ENCODE assay signal across 22 mouse cellular contexts in genomic region chr8:115302484-115302883, GRCm38 (mm10).
DNase-seq lines count a peak whose midpoint lies in the region; ATAC-seq lines count a peak whose summit lies in the region.
"Had no signal": no experiment of that assay in that cellular context is flagged by ENCODE, and none has a peak within 500 bp of the region (broad histone marks: within the 10 kb centered on the region; RNA-seq: fewer than 3 reads in every experiment).

No protein-coding gene starts in this region.

- H3K4me2 ChIP-seq in hindbrain, embryonic 12.5 days (replicated peaks), result no peak overlapping the region
- no peak overlapping the region for H3K4me2 ChIP-seq in midbrain, embryonic 11.5 days
- H3K4me2 ChIP-seq in midbrain, embryonic 15.5 days, result no peak overlapping the region
- H3K4me2 ChIP-seq: heart, embryonic 13.5 days; limb, embryonic 12.5 days; lung, embryonic 15.5 days had no signal

- H3K36me3 ChIP-seq in hindbrain, embryonic 10.5 days, result no peaks in the 10 kb centered on the region
- H3K36me3 ChIP-seq in hindbrain, embryonic 12.5 days, result no peaks in the 10 kb centered on the region
- no peaks in the 10 kb centered on the region for H3K36me3 ChIP-seq in midbrain, embryonic 11.5 days (ENCODE audit: control insufficient read depth, insufficient read depth, low read length)
- no peaks in the 10 kb centered on the region for H3K36me3 ChIP-seq in midbrain, embryonic 15.5 days (replicated peaks)
- H3K36me3 ChIP-seq: heart, embryonic 13.5 days; limb, embryonic 12.5 days; lung, embryonic 15.5 days had no signal

- no peaks in the 10 kb centered on the region for H3K9me3 ChIP-seq in hindbrain, embryonic 10.5 days
- H3K9me3 ChIP-seq in hindbrain, embryonic 12.5 days (replicated peaks), result no peaks in the 10 kb centered on the region
- H3K9me3 ChIP-seq in midbrain, embryonic 11.5 days (ENCODE audit: control insufficient read depth, low read length), result no peaks in the 10 kb centered on the region
- H3K9me3 ChIP-seq in midbrain, embryonic 15.5 days, result no peaks in the 10 kb centered on the region
- H3K9me3 ChIP-seq: heart, embryonic 13.5 days; limb, embryonic 12.5 days; lung, embryonic 15.5 days had no signal

- H3K27ac ChIP-seq in hindbrain, embryonic 10.5 days, result peak overlapping the region; percentile 53; the same call in 1 of the 2 replicates
- no peak overlapping the region for H3K27ac ChIP-seq in hindbrain, embryonic 12.5 days
- H3K27ac ChIP-seq in midbrain, embryonic 11.5 days (ENCODE audit: low read depth, low read length), result no peak overlapping the region
- no peak overlapping the region for H3K27ac ChIP-seq in midbrain, embryonic 15.5 days
- H3K27ac ChIP-seq: heart, embryonic 13.5 days; kidney, postnatal 0 days; limb, embryonic 12.5 days; liver, embryonic 14.5 days; lung, embryonic 15.5 days; stomach, postnatal 0 days had no signal

- H3K9ac ChIP-seq in hindbrain, embryonic 12.5 days, result no peak overlapping the region
- H3K9ac ChIP-seq in midbrain, embryonic 11.5 days (ENCODE audit: low read length), result no peak overlapping the region
- H3K9ac ChIP-seq in midbrain, embryonic 15.5 days, result no peak overlapping the region
- H3K9ac ChIP-seq: heart, embryonic 13.5 days; limb, embryonic 12.5 days; liver, embryonic 14.5 days; lung, embryonic 15.5 days had no signal

- no peaks in the 10 kb centered on the region for H3K27me3 ChIP-seq in hindbrain, embryonic 10.5 days (ENCODE audit: insufficient read depth, poor library complexity, severe bottlenecking)
- H3K27me3 ChIP-seq in hindbrain, embryonic 12.5 days, result no peaks in the 10 kb centered on the region
- no peaks in the 10 kb centered on the region for H3K27me3 ChIP-seq in midbrain, embryonic 11.5 days (ENCODE audit: control insufficient read depth, insufficient read depth, low read length)
- peaks cover 5% of the 10 kb centered on the region; the same call in 1 of the 2 replicates for H3K27me3 ChIP-seq in midbrain, embryonic 15.5 days (replicated peaks)
- H3K27me3 ChIP-seq: heart, embryonic 13.5 days; limb, embryonic 12.5 days; lung, embryonic 15.5 days; Patski had no signal

- peak; percentile 45 to 52 for DNase-seq in cerebellum, postnatal 10 days
- DNase-seq in cerebellum, adult 8-10 months, result no peak
- peak; percentile 12 for DNase-seq in hindbrain, embryonic 10.5 days (ENCODE audit: low spot score)
- no peak for DNase-seq in midbrain, embryonic 11.5 days (ENCODE audit: low spot score, missing footprints)
- no peak for DNase-seq in kidney, adult 11 months
- DNase-seq in adrenal gland, postnatal 36 days, result no peak
- DNase-seq: adrenal gland, postnatal 14 days; cerebellum, adult 2 months; kidney, adult 18-20 months; lung, postnatal 4 days; right cerebral cortex, adult 18-20 months had no signal

- WGBS in hindbrain, embryonic 10.5 days, result 52% methylated on average over 7 of the region's 7 CpGs
- 34% methylated on average over 7 of the region's 7 CpGs for WGBS in hindbrain, embryonic 12.5 days
- WGBS in midbrain, embryonic 11.5 days, result 51% methylated on average over 7 of the region's 7 CpGs
- 15% methylated on average over 7 of the region's 7 CpGs for WGBS in midbrain, embryonic 15.5 days

- ATAC-seq in hindbrain, embryonic 12.5 days (ENCODE audit: low FRiP score), result no peak
- ATAC-seq in midbrain, embryonic 11.5 days (ENCODE audit: low FRiP score), result peak; percentile 55
- ATAC-seq in midbrain, embryonic 15.5 days (replicated peaks), result no peak
- ATAC-seq: CD4-positive, CD25-positive, alpha-beta regulatory T cell, adult 4 months; hindbrain, embryonic 16.5 days; Patski had no signal

- H3K4me1 ChIP-seq in hindbrain, embryonic 10.5 days (replicated peaks), result peaks cover 27% of the 10 kb centered on the region
- peaks cover 14% of the 10 kb centered on the region for H3K4me1 ChIP-seq in hindbrain, embryonic 12.5 days
- peaks cover 8% of the 10 kb centered on the region for H3K4me1 ChIP-seq in midbrain, embryonic 11.5 days (ENCODE audit: control insufficient read depth, insufficient read depth, low read length)
- 0 out of 2 replicates have a peak, but pooled peaks cover 11% of the 10 kb centered on the region for H3K4me1 ChIP-seq in midbrain, embryonic 15.5 days

- H3K4me3 ChIP-seq in hindbrain, embryonic 10.5 days, result no peak overlapping the region
- no peak overlapping the region for H3K4me3 ChIP-seq in hindbrain, embryonic 12.5 days
- H3K4me3 ChIP-seq in midbrain, embryonic 11.5 days (ENCODE audit: low read depth, low read length), result no peak overlapping the region
- no peak overlapping the region for H3K4me3 ChIP-seq in midbrain, embryonic 15.5 days
- H3K4me3 ChIP-seq: heart, embryonic 13.5 days; limb, embryonic 12.5 days; lung, embryonic 15.5 days had no signal

Comparison
In these comparisons a context has a peak if more than half of its experiments do, and no peak if none do; other contexts are left out.
1. DNase-seq: peak in cerebellum, postnatal 10 days (2 of 2) and hindbrain, embryonic 10.5 days (single experiment); none in cerebellum, adult 8-10 months (single experiment), midbrain, embryonic 11.5 days (single experiment), kidney, adult 11 months (single experiment) and adrenal gland, postnatal 36 days (0 of 2).